Mouse (Mus musculus): ENCODE results near the gene Mgea5.

DNA sequence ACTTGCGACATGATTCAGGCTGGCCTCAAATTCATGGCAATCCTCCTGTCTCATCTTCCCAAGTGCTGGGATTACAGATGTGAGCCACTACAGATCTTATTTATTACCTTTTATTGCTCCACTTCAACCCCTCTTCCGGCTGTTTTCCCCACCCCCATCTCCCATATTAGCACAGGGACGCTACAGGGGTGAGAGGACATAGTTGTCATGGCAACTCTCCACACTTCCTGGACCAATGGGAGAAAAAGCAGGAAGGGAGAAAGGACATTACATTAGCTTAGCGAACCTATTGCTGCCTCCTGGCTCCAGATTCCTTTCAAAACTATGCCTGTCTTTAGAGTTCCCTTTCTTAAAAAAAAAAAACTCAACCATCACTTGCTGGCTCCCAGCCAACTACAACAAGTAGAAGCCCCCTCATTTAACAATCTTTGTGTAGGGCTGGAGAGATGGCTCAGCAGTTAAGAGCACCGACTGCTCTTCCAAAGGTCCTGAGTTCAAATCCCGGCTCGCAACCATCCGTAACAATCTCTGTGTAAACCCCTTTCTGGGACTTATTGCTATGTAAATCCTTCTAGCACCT is 29.1 kb upstream of the Mgea5 start:
- TF ChIP-seq TAL1 (conservative IDR thresholded peaks at IDR 0.05; ENCODE audit: low read depth, low read length) (no peak), CTCF (IDR thresholded peaks at IDR 0.05; ENCODE audit: low read depth, low read length) (no peak), GATA1 (IDR thresholded peaks at IDR 0.05; ENCODE audit: borderline replicate concordance, low read length) (no peak), GATA2 (IDR thresholded peaks at IDR 0.05; ENCODE audit: borderline replicate concordance, low read depth, low read length) (no peak)

Measured in G1E (cell line).